Mouse (Mus musculus) stomach, embryonic 16.5 days (tissue): ENCODE measurements at regions not wholly inside any gene's neighbourhood (a gene's known extent, or its start where the extent isn't known, plus 50 kb on each side); places are given as distances from the start of the nearest gene placed in this dataset.
A peak's percentile ranks its signal among the peaks of the same experiment; 100 is the strongest.

ENCODE experiments used
- ATAC-seq: fragments of 200-750 bp; cut with Nextera tagmentation; 2 replicates; pipeline ENCODE4 v1.8.0; 2017; ENCODE audit warnings: moderate number of reproducible peaks, moderate TSS enrichment; ENCODE audit not compliant: insufficient read depth, low FRiP score
- H3K27ac ChIP-seq: fragments of 300-500 bp; sonication (generic); 2 replicates; pipeline ENCODE4 v1.5.1; 2014; ENCODE audit warnings: low read length
- H3K27me3 ChIP-seq: fragments of 300-500 bp; sonication (generic); 2 replicates; pipeline ENCODE4 v1.6.1; 2014; ENCODE audit warnings: low read length, control low read depth, mixed read lengths; ENCODE audit not compliant: control insufficient read depth, insufficient read depth
- H3K36me3 ChIP-seq: fragments of 300-500 bp; sonication (generic); 2 replicates; pipeline ENCODE4 v1.6.1; 2014; ENCODE audit warnings: low read length; ENCODE audit not compliant: control insufficient read depth, insufficient read depth
- H3K4me1 ChIP-seq: fragments of 300-500 bp; sonication (generic); 2 replicates; pipeline ENCODE4 v1.6.1; 2014; ENCODE audit warnings: low read length, control low read depth, mixed read lengths; ENCODE audit not compliant: control insufficient read depth, insufficient read depth
- H3K4me2 ChIP-seq: fragments of 300-500 bp; sonication (generic); 2 replicates; pipeline ENCODE4 v1.6.1; 2014; ENCODE audit warnings: low read depth, low read length, mixed read lengths
- H3K4me3 ChIP-seq: fragments of 300-500 bp; sonication (generic); replicated peaks from 2 replicates; pipeline ENCODE4 v1.5.1; 2014; ENCODE audit warnings: mild to moderate bottlenecking, low read length
- H3K9ac ChIP-seq: fragments of 300-500 bp; sonication (generic); 2 replicates; pipeline ENCODE4 v1.6.1; 2014; ENCODE audit warnings: low read length
- H3K9me3 ChIP-seq: fragments of 300-500 bp; sonication (generic); replicated peaks from 2 replicates; pipeline ENCODE4 v1.6.1; 2016; ENCODE audit warnings: low read length, control low read depth; ENCODE audit not compliant: control insufficient read depth
- WGBS: fragments of 180-500 bp; shearing (Covaris S2); extraction: QIAGEN DNeasy Blood & Tissue Kit; methylation state at CpG from one replicate; pipeline ENCODE4 v1.1.7; 2014; 5-methylcytosine and 5-hydroxymethylcytosine counted together

GRCm38 (mm10) chr6:140308641-140309040 is 115.2 kb upstream of the Plekha5 start:
- Histone ChIP-seq H3K27ac (no peak overlapping the region), H3K9me3 (no peaks in the 10 kb centered on the region), H3K4me1 (no peaks in the 10 kb centered on the region), H3K36me3 (no peaks in the 10 kb centered on the region), H3K4me3 (no peak overlapping the region), H3K9ac (no peak overlapping the region), H3K4me2 (no peak overlapping the region), H3K27me3 (no peaks in the 10 kb centered on the region)
- 92% methylated on average over 11 of the region's 11 CpGs for WGBS
- ATAC-seq: no peak

DNA sequence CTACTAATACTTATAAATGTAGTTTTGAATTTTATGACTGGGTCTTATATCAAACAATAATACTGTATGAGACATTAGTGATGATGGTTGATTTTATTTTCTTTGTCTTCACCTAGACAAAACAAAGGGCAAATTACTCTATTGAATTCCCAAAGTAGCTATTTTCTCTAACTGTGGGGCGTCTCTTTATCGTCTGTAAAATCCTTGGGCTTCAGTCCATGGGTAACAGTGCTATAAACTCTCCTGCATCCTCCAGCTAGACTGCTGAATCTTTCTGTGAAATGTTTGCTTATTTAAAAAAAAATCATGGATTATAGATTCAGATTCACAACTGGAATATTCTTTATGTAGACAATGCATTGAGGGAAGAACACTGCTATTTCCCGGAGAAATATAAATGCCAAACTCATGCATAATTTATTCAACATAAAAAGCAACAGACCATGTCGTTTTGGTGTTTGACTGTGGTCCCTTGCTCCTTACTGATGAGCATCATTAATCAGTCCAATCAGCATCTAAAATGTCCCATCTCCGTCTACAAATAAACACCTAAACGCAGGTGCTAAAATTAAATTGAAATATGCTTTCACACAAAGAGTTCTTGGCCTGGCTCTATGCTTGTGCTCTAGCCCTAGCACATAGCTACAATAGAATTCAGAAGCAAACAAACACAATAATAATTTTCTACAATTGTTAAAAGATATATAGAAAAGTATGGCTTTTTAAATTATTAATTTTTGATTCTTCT is 116.9 kb upstream of the Plekha5 start:
- 85% methylated on average over 6 of the region's 6 CpGs for WGBS
- no peak overlapping the region for H3K27ac ChIP-seq

DNA sequence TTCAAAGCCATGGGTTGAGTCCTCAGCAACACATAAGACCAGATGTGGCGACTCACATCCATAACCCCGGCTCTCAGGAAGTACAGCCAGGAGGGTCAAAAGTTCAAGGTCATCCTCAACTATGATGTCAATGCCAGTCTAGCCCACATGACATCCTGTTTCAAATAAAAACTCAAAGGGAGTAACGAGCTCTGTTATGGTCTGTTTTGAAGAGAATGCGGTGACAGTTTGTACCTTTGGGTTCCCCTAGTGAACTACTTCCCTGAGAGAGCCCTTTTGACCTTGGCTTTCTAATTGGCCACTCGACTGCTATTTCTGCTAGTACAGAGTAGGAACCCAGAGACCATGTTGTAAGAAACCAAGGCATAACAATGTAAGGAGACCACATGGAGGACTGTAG is 119.7 kb upstream of the Plekha5 start:
- H3K27ac ChIP-seq: no peak overlapping the region
- H3K9ac ChIP-seq: no peak overlapping the region
- H3K4me1 ChIP-seq: peaks cover 5% of the 10 kb centered on the region; the same call in 1 of the 2 replicates
- no peaks in the 10 kb centered on the region for H3K27me3 ChIP-seq
- H3K36me3 ChIP-seq: no peaks in the 10 kb centered on the region
- no peak overlapping the region for H3K4me3 ChIP-seq
- no peak overlapping the region for H3K4me2 ChIP-seq
- 73% methylated on average over 5 of the region's 5 CpGs for WGBS
- no peak for ATAC-seq
- no peaks in the 10 kb centered on the region for H3K9me3 ChIP-seq

More for the DNA sequence above, 116.9 kb upstream of the Plekha5 start:
- no peak overlapping the region for H3K9ac ChIP-seq
- no peaks in the 10 kb centered on the region for H3K27me3 ChIP-seq
- no peaks in the 10 kb centered on the region for H3K36me3 ChIP-seq
- no peak overlapping the region for H3K4me3 ChIP-seq
- ATAC-seq: no peak
- no peak overlapping the region for H3K4me2 ChIP-seq
- no peaks in the 10 kb centered on the region for H3K4me1 ChIP-seq
- H3K9me3 ChIP-seq: no peaks in the 10 kb centered on the region

DNA sequence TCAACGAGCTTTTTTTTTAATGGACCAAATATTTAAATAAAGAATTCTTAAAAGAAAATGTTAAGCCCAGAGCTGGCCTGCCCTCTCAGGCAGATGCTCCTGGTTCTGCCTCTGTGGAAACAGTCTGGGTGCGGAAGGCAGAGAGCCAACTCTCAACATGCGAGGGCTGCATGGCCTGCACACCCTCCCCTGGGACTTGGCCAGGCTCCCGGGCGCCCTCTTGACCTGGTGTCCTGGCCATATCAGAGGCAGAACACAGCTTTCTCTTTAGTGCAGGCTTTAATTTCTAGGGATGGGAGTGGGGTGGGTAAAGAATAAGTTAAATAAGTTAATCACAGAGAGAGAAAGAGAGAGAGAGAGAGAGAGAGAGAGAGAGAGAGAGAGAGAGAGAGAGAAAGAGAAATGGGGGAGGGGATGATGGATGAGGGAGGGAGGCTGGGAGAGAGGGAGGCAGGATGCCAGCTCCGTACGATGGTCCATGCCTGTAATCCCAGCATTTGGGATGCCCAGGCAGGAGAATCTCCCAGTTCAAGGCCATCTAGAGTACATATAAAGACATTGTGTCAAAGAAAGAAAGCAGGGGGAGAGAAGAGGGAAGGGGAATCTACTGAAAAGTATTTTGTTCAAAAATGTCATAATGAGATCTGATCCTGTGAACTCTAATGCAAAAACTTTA is 123.2 kb upstream of the Plekha5 start:
- WGBS: 26% methylated on average over 7 of the region's 7 CpGs
- Histone ChIP-seq H3K27me3 (no peaks in the 10 kb centered on the region), H3K9ac (no peak overlapping the region), H3K4me3 (no peak overlapping the region), H3K4me1 (peaks cover 5% of the 10 kb centered on the region; the same call in 1 of the 2 replicates), H3K36me3 (no peaks in the 10 kb centered on the region), H3K27ac (peak overlapping the region; percentile 38; the same call in 1 of the 2 replicates), H3K9me3 (no peaks in the 10 kb centered on the region), H3K4me2 (no peak overlapping the region)
- peak; percentile 75 for ATAC-seq

DNA sequence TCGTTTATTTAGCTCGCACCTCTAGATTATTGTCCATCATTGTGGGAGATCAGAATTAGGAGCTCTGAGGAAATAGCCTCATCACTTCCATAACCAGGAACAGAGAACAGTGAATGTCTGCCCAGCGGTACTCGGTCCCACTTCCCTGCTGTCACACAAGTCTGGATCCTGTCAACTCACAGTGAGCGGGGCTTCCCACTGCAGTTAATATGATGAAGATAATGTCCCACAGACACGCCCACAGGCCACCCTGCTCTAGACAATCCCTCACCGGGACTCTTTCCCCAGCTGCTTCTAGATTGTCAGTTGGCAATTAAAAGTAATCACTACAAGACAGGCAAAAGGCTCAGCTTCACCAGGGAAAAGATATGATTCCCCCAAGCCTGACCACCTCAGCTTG is 124.2 kb upstream of the Plekha5 start:
- no peak overlapping the region for H3K4me3 ChIP-seq
- no peaks in the 10 kb centered on the region for H3K9me3 ChIP-seq
- no peak for ATAC-seq
- peak overlapping the region; percentile 7; the same call in 1 of the 2 replicates for H3K27ac ChIP-seq
- peaks cover 5% of the 10 kb centered on the region; the same call in 1 of the 2 replicates for H3K4me1 ChIP-seq
- H3K4me2 ChIP-seq: no peak overlapping the region
- 47% methylated on average over 7 of the region's 7 CpGs for WGBS
- no peaks in the 10 kb centered on the region for H3K36me3 ChIP-seq
- H3K27me3 ChIP-seq: no peaks in the 10 kb centered on the region
- no peak overlapping the region for H3K9ac ChIP-seq

- WGBS: 56% methylated on average over 14 of the region's 14 CpGs
- Histone ChIP-seq H3K4me3 (no peak overlapping the region), H3K4me2 (no peak overlapping the region), H3K9me3 (no peaks in the 10 kb centered on the region), H3K36me3 (no peaks in the 10 kb centered on the region), H3K4me1 (peaks cover 5% of the 10 kb centered on the region; the same call in 1 of the 2 replicates), H3K27me3 (no peaks in the 10 kb centered on the region), H3K9ac (no peak overlapping the region), H3K27ac (no peak overlapping the region)
- peak; percentile 26; the same call in 1 of the 2 replicates for ATAC-seq
These were observed 125.8 kb upstream of the Plekha5 start for GRCm38 (mm10) chr6:140297969-140298554.

DNA sequence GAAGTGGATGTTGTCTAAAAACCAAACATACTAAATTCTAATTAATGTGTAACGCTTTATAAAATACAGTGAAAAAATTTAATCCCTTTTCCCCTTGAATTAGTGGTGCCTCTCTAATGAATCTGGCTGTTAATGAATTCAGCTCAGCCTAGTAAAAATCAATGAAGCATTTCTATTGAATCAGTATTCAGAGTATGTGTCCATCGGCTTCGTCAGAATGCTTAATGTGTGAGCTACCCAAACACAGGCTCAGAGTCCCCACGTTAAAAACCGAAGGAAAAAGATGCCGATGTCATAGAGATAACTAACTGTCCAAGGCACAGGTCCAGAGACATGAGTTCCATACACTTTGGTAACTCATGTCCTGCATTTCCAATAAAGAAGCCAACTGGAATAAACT is 126.3 kb upstream of the Plekha5 start:
- no peak overlapping the region for H3K27ac ChIP-seq
- WGBS: 80% methylated on average over 6 of the region's 6 CpGs
- H3K27me3 ChIP-seq: no peaks in the 10 kb centered on the region
- ATAC-seq: no peak
- no peak overlapping the region for H3K9ac ChIP-seq
- H3K9me3 ChIP-seq: no peaks in the 10 kb centered on the region
- peaks cover 5% of the 10 kb centered on the region; the same call in 1 of the 2 replicates for H3K4me1 ChIP-seq
- H3K4me2 ChIP-seq: no peak overlapping the region
- no peak overlapping the region for H3K4me3 ChIP-seq
- H3K36me3 ChIP-seq: no peaks in the 10 kb centered on the region

DNA sequence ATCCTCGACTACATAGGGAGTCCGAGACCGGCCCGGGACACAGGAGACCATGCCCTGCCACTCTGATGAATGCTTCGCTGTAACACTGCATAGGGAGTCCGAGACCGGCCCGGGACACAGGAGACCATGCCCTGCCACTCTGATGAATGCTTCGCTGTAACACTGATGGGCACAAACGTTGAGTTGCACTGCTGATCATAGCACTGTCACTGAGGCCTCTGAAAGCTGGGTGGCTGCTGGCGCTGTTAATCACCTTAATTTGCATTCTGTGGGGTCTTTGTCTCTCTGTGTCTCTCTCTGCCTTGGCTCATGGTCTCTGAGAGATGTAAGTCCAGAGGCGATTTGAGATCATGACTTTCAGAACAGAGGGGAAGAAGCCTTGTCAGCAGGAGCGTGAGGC is 133.7 kb upstream of the Plekha5 start:
- no peak for ATAC-seq
- Histone ChIP-seq H3K4me3 (no peak overlapping the region), H3K9me3 (no peaks in the 10 kb centered on the region), H3K27ac (no peak overlapping the region), H3K36me3 (no peaks in the 10 kb centered on the region), H3K4me1 (no peaks in the 10 kb centered on the region; the same call in 1 of the 2 replicates), H3K27me3 (no peaks in the 10 kb centered on the region), H3K9ac (no peak overlapping the region), H3K4me2 (no peak overlapping the region)
- 70% methylated on average over 12 of the region's 13 CpGs for WGBS

DNA sequence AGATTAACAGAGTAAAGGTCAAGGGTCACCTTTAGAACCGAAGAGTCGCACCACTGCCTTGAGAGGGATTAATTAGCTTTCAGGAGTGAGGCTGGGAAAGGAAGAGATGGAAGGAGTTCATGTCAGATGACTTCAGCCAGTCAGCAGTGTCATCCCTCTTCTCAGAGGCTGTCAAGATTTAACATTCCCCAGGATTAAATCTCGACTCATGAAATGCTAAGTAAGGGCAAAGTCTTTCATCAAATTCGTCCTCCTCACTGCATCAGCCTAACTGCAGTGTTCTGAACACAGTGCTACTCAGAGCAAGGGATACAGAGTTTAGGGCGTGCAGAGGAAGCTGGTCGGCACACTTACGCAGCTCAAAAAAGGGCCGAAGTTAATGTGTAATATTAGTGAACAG is 135.1 kb upstream of the Plekha5 start:
- WGBS: 28% methylated on average over 8 of the region's 8 CpGs
- H3K4me1 ChIP-seq: no peaks in the 10 kb centered on the region; the same call in 1 of the 2 replicates
- no peak overlapping the region for H3K9ac ChIP-seq
- no peak overlapping the region for H3K4me3 ChIP-seq
- no peaks in the 10 kb centered on the region for H3K9me3 ChIP-seq
- H3K36me3 ChIP-seq: no peaks in the 10 kb centered on the region
- no peak overlapping the region for H3K4me2 ChIP-seq
- H3K27me3 ChIP-seq: no peaks in the 10 kb centered on the region
- no peak for ATAC-seq
- no peak overlapping the region for H3K27ac ChIP-seq
